Mouse (Mus musculus) heart, postnatal 0 days (tissue): ENCODE data around the gene Pipox.

Source experiments
- CTCF ChIP-seq: IDR thresholded peaks from 2 replicates; pipeline ENCODE4 v1.5.1; 2016; ENCODE audit warnings: antibody characterized with exemption, control low read depth, low read depth
- EP300 ChIP-seq: IDR thresholded peaks from 2 replicates; pipeline ENCODE4 v1.6.1; 2016; ENCODE audit warnings: antibody characterized with exemption, low read depth

DNA sequence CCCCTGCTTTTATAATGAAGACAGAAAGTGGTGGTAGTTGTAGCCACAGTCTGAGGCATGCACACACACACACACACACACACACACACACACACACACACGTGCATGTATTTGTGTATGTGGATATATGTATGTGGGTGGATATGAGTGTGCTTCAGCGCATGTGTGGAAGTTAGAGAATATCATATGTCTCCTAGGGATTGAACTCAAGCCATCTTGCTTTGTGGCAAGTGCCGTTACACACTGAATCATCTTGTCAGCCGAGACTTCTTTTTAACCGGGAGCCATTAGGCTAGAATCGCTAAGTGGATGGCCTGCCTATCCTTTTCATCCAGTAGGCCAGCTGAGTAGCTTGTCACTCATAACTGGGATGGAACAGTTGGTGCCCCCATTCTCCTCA, 36.8 kb downstream of the Pipox start:
- TF ChIP-seq CTCF (no peak), EP300 (no peak)
